Mouse (Mus musculus) ovary, postnatal 14 days (tissue): ENCODE measurements around the gene Mmrn2.

Source experiments
- DNase-seq: peaks from one replicate; pipeline ENCODE4 v3.0.0; 2022; ENCODE audit warnings: low spot score

Gene Mmrn2

GRCm38 (mm10) chr14:34375415-34375904 is at the start of gene Mmrn2:
Gene Mmrn2 (plus strand): TSS chr14:34375465.
- DNase-seq, result no peak

- no peak for DNase-seq
Observed at GRCm38 (mm10) chr14:34326606-34327005, 48.7 kb upstream of the Mmrn2 start.

GRCm38 (mm10) chr14:34327618-34328017 is 47.6 kb upstream of the Mmrn2 start:
- DNase-seq, result no peak

GRCm38 (mm10) chr14:34330657-34331158 is 44.6 kb upstream of the Mmrn2 start:
- no peak for DNase-seq

- DNase-seq, result no peak
Observed at GRCm38 (mm10) chr14:34331886-34332285, 43.4 kb upstream of the Mmrn2 start.

DNA sequence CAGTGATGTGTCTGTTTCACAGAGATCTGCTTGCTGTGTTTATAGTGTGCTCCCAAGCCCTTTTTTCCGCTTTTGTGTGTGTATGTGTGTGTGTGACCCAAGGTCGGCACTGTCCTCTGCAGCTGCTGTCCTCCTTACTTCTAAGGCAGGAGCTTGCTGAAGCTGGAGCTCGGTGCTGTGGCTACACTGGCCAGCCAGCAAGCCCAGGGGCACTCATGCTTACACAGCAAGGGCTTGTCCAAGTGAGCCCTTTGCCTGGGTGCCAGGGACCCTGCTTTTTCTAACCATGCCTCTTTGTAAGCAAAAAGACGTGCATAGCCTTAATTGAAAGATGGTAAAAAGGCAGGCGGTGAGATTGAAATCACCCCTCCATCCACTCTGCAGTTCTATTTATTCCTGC is 42.8 kb upstream of the Mmrn2 start:
- no peak for DNase-seq

DNA sequence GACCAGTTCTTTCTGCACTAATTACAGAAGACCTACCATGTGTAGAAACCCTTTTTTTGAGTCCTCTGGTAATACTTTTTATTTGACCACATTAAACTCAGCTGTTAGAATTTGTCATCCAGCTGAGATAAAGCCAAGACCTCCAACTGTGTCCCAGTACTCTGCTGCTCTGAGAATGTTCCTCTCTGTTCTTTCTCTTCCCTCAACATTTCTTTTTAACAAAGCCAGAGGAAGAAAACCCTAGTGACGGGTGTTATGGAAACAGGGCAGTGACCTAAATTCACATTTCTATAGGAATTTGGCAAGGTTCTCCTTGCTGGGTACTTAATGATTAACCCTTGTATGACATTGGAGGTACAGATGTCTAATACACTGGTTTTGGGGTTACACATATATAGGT is 35.8 kb upstream of the Mmrn2 start:
- DNase-seq, result no peak

DNA sequence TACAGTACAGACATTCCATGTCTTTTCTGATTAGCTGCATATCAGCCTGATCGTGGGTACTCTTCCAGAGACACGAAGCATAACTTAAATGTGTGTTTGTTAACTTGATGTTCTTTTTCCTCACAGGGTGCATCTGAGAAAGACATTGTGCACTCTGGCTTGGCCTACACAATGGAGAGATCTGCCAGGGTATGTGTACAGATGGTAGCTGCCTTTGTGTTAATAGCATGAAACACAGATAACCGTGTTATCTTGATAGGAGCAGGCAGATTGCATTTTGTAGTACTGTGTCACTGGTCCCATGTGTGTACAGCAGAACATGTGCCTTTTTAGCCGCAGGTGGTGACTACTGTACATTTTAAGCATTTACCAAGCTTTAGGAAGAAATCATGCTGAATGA is 33.3 kb upstream of the Mmrn2 start:
- no peak for DNase-seq

GRCm38 (mm10) chr14:34343078-34343477 is 32.2 kb upstream of the Mmrn2 start:
- no peak for DNase-seq

DNA sequence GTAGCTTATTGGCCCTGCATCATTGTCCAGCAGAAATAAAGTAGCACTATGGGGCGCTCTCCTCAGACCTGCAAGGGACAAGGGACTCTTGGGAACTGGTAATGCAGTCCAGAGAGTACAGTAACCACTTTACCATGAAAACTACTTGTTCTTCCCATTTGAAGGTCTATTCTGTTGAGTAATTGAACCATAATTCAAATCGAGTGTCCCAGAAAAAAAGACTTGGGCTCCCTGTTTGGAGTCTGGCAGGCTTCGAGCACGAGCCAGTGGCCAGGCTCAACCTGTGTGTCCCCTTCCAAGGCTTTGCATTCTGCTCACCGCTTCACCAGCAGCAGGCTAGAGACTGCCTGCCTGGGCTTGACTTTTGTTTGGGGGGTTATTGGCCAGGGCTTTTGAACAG is 30.9 kb upstream of the Mmrn2 start:
- no peak for DNase-seq

DNA sequence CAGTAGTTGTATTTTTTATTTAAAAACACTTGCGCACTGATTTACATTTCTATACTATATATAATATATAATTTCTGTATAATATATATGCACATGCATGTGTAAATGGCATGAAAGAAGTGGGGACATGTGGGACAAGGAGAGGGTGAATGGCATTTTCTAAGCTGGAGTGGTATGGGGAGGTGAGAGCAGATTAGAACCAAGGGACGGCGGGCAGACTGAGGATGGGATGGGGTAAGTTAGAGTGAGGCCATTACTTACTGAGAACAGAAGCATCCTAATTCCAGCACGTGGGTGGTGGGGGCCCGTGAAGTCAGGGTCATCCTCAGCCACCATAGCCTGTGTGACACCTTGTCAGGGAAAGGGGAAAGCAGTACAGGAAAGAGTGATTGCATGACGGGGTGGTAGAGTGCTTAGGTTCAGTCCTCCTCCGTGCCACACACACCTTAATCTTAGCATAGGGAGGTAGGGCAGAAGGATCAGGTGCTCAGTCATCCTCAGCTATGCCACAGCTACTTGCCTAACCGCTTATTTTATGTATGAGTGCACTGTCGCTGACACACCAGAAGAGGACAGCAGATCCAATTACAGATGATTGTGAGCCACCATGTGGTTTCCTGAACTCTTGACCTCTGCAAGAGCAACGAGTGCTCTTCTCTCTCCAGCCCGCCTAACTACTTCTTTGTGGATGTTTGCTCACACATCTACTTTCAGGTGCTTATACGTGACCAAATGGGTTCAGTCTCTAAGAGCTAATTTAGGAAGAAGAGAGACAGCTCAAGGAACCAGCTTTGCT is 29.3 kb upstream of the Mmrn2 start:
- DNase-seq, result no peak

- no peak for DNase-seq
Observed at GRCm38 (mm10) chr14:34347084-34347483, 28.2 kb upstream of the Mmrn2 start.

DNA sequence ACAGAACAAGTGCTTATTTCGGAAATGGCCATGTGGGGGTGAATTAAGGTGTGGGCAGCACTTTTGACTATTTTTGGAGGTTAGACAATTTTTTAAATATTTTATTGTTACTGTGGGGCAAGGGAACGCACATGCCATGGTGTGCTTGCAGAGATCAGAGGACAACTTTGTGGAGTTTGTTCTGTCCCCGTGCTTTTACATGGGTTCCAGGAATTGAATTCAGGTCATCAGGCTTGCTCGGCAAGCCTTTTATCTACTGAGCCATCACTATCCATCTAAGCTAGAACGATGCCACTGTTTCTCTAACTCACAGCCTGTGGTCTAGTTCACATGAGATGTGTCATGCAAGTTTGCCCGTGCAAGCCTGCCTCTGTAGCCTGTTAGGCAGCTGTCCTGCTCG is 27.0 kb upstream of the Mmrn2 start:
- DNase-seq, result no peak

GRCm38 (mm10) chr14:34349007-34349406 is 26.3 kb upstream of the Mmrn2 start:
- DNase-seq, result no peak

GRCm38 (mm10) chr14:34351660-34352059 is 23.6 kb upstream of the Mmrn2 start:
- no peak for DNase-seq

- DNase-seq, result no peak
Observed at GRCm38 (mm10) chr14:34352523-34352922, 22.7 kb upstream of the Mmrn2 start.

DNA sequence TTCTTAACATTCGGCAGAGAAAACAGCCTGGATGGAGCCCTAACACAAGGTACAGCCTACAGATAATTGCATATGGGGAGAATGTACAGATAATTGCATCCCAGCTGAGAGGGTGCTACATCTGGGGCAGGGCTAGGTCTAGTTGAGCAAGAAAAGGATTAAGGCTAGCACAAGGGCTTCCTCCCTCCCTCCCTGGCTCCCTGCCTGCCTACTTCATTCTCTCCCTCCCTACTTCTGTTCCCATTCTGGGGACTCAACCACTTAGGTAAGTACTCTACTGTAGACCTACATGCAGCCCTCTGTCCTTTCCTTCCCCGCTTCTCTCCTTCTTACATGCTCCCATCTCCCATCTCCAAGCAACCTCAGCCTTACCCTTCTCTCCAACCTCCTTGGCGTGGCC is 21.9 kb upstream of the Mmrn2 start:
- DNase-seq, result no peak

DNA sequence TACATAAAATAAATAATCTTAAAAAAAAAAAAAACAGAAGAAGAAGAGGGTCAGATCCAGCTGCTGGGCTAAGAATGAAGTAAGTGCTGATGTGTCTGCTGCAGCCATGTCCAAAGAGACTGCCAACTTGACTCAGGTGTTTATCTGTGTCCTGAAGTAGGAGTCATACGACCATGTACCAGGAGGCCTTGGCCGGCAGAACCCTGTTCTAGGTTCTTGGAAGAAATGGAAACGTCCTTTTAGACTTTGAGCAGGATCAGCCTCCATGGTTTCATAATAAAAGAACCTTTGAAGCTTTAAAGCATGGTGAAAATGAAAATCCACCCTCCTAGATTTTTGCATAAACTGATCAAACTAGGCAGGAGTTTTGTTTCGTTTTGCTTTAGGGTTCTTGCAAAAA is 20.8 kb upstream of the Mmrn2 start:
- DNase-seq, result no peak

GRCm38 (mm10) chr14:34355301-34355700 is 20.0 kb upstream of the Mmrn2 start, which contains the start of gene Fam25c:
Gene Fam25c (minus strand): TSS chr14:34355433.
- DNase-seq, result no peak

GRCm38 (mm10) chr14:34357671-34358455 is 17.4 kb upstream of the Mmrn2 start:
- DNase-seq, result no peak

DNA sequence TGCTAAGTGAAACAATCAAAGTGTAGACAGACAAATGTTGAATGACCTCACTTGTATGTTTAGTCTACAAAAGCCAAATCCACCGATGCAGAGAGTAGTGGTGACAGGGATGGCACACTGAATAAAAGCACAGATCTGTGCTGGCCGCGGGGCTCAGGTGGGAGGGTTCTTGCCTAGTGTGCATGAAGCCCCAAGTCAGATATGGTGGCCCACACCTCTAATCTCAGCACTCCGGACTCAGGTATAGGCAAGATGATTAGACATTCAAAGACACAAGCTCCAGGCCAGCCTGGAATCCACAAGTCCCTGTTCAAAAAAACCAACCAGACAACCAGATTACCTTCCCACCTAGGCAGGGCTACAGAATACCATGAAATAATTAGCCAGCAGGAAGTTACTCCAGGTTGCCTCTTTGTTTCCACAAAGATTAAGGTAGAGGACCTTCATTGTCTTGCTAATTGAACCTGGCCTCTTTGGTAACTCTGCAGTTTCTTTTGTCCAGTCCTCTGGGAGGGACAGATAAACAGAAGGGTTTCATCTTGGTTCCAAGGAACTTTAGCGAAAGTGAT is 15.5 kb upstream of the Mmrn2 start:
- DNase-seq, result no peak

- DNase-seq, result no peak
Observed at GRCm38 (mm10) chr14:34360251-34360650, 15.0 kb upstream of the Mmrn2 start.

DNA sequence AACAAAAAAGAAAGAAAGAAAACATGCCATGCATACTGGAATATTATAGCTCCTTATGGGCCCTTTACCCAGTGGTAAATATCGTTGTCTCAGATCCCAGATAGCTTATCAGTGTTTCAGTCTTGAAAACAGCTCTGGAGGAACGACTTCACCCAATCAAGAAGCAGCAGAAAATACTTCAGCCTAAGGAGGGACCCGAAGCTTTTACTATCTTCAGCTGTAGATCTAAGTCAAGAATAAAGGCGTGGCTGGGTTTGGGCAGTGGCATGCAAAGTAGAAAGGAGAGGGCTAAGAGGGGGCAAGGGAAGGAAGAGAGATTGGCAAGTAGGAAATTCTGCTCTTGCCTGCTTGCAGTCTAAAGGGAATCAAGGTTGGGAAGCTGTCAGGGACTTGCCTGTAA is 13.1 kb upstream of the Mmrn2 start:
- DNase-seq, result no peak
